9 mouse cellular contexts compared by ENCODE assay signal in genomic region chr3:102275256-102276022, GRCm38 (mm10).
DNase-seq lines count a peak whose midpoint lies in the region; ATAC-seq and TF ChIP-seq lines count a peak whose summit lies in the region.
"Had no signal": no experiment of that assay in that cellular context is flagged by ENCODE, and none has a peak within 500 bp of the region (broad histone marks: within the 10 kb centered on the region; RNA-seq: fewer than 3 reads in every experiment).

No protein-coding gene starts in this region.

- DNase-seq in spleen, postnatal 36 days (ENCODE audit: low spot score in 2 of 2) = peak; percentile 1 to 4
- DNase-seq in spleen, postnatal 4 days (ENCODE audit: low spot score in 2 of 2) = no peak
- DNase-seq in lung, embryonic 14.5 days = peak; percentile 66
- no peak for DNase-seq in left cerebral cortex, adult 11 months (ENCODE audit: low spot score)
- DNase-seq in left cerebral cortex, postnatal 14 days (ENCODE audit: low spot score in 2 of 2) = no peak

- peak overlapping the region; percentile 7; the same call in 1 of the 2 replicates for H3K27ac ChIP-seq in heart, embryonic 16.5 days (ENCODE audit: low read length)
- peak overlapping the region; percentile 15; the same call in 1 of the 2 replicates for H3K27ac ChIP-seq in lung, embryonic 14.5 days (ENCODE audit: low read depth)
- no peak overlapping the region for H3K27ac ChIP-seq in forebrain, embryonic 16.5 days (ENCODE audit: low read length)
- H3K27ac ChIP-seq: limb, embryonic 13.5 days had no signal

- WGBS in heart, embryonic 16.5 days = 47% methylated on average over 7 of the region's 7 CpGs
- WGBS in lung, embryonic 14.5 days = 41% methylated on average over 7 of the region's 7 CpGs
- WGBS in forebrain, embryonic 16.5 days = 87% methylated on average over 7 of the region's 7 CpGs

- H3K4me2 ChIP-seq in heart, embryonic 16.5 days (ENCODE audit: low read depth, low read length) = no peak overlapping the region
- H3K4me2 ChIP-seq in lung, embryonic 14.5 days = no peak overlapping the region
- no peak overlapping the region for H3K4me2 ChIP-seq in forebrain, embryonic 16.5 days (ENCODE audit: low read length)
- H3K4me2 ChIP-seq: limb, embryonic 13.5 days had no signal

- peaks cover 13% of the 10 kb centered on the region for H3K4me1 ChIP-seq in heart, embryonic 16.5 days (ENCODE audit: control insufficient read depth, insufficient read depth, low read length)
- peaks cover 9% of the 10 kb centered on the region; the same call in 1 of the 2 replicates for H3K4me1 ChIP-seq in lung, embryonic 14.5 days (ENCODE audit: insufficient read depth)
- no peaks in the 10 kb centered on the region for H3K4me1 ChIP-seq in forebrain, embryonic 16.5 days (replicated peaks; ENCODE audit: control insufficient read depth, insufficient read depth, low read length)

- no peak for ATAC-seq in heart, embryonic 16.5 days (replicated peaks; ENCODE audit: extremely low read depth, insufficient read depth, low FRiP score)
- peak; percentile 51 for ATAC-seq in lung, embryonic 14.5 days (ENCODE audit: insufficient read depth)
- no peak for ATAC-seq in forebrain, embryonic 16.5 days

- no peaks in the 10 kb centered on the region for H3K9me3 ChIP-seq in heart, embryonic 16.5 days (replicated peaks; ENCODE audit: control insufficient read depth, low read length)
- H3K9me3 ChIP-seq in lung, embryonic 14.5 days (ENCODE audit: low read depth, low read length) = no peaks in the 10 kb centered on the region
- no peaks in the 10 kb centered on the region for H3K9me3 ChIP-seq in forebrain, embryonic 16.5 days (ENCODE audit: control insufficient read depth, low read length)
- H3K9me3 ChIP-seq: G1E; limb, embryonic 13.5 days had no signal

- H3K36me3 ChIP-seq in heart, embryonic 16.5 days (ENCODE audit: control insufficient read depth, insufficient read depth) = no peaks in the 10 kb centered on the region
- no peaks in the 10 kb centered on the region for H3K36me3 ChIP-seq in lung, embryonic 14.5 days (ENCODE audit: insufficient read depth)
- H3K36me3 ChIP-seq in forebrain, embryonic 16.5 days (ENCODE audit: control insufficient read depth, insufficient read depth) = no peaks in the 10 kb centered on the region
- H3K36me3 ChIP-seq: G1E; limb, embryonic 13.5 days had no signal

- no peak overlapping the region for H3K4me3 ChIP-seq in heart, embryonic 16.5 days (ENCODE audit: low read length)
- H3K4me3 ChIP-seq in lung, embryonic 14.5 days (ENCODE audit: low read depth, low read length) = no peak overlapping the region
- H3K4me3 ChIP-seq in forebrain, embryonic 16.5 days (replicated peaks; ENCODE audit: low read length) = no peak overlapping the region
- H3K4me3 ChIP-seq: limb, embryonic 13.5 days had no signal

- H3K27me3 ChIP-seq in heart, embryonic 16.5 days (ENCODE audit: control insufficient read depth, insufficient read depth, low read length) = no peaks in the 10 kb centered on the region
- no peaks in the 10 kb centered on the region for H3K27me3 ChIP-seq in lung, embryonic 14.5 days (ENCODE audit: insufficient read depth, low read length)
- H3K27me3 ChIP-seq in forebrain, embryonic 16.5 days (replicated peaks; ENCODE audit: control insufficient read depth, insufficient read depth, low read length) = no peaks in the 10 kb centered on the region
- H3K27me3 ChIP-seq: limb, embryonic 13.5 days had no signal

- TF ChIP-seq CTCF in lung, embryonic 14.5 days (IDR thresholded peaks at IDR 0.05; ENCODE audit: low read depth) = peak; percentile 51

- no peak overlapping the region for H3K9ac ChIP-seq in heart, embryonic 16.5 days (ENCODE audit: low read length)
- no peak overlapping the region for H3K9ac ChIP-seq in lung, embryonic 14.5 days
- H3K9ac ChIP-seq in forebrain, embryonic 16.5 days (replicated peaks; ENCODE audit: low read depth, low read length) = no peak overlapping the region
- H3K9ac ChIP-seq: limb, embryonic 13.5 days had no signal

- intact Hi-C loops in left cerebral cortex, postnatal 14 days (cut with DNase I) = no loop called here

Comparison
In these comparisons a context has a peak if more than half of its experiments do, and no peak if none do; other contexts are left out.
1. DNase-seq: peak in spleen, postnatal 36 days (2 of 2) and lung, embryonic 14.5 days (single experiment); none in spleen, postnatal 4 days (0 of 2), left cerebral cortex, adult 11 months (single experiment) and left cerebral cortex, postnatal 14 days (0 of 2).